Mouse (Mus musculus) midbrain, embryonic 14.5 days (tissue): ENCODE measurements around the gene Rab3a. TPM values are rescaled to one million over a fixed set of nuclear protein-coding genes. Genes with fewer than 3 reads are reported as not detected.

Source experiments
- ATAC-seq: fragments of 200-750 bp; cut with Nextera tagmentation; 2 replicates; pipeline ENCODE4 v1.8.0; 2017; ENCODE audit warnings: moderate number of reproducible peaks, moderate library complexity; ENCODE audit not compliant: low FRiP score, low TSS enrichment
- DNase-seq: peaks from one replicate; pipeline ENCODE4 v3.0.0-alpha.2; 2015
- H3K27ac ChIP-seq: fragments of 300-500 bp; sonication (generic); replicated peaks from 2 replicates; pipeline ENCODE4 v1.5.1; 2014; ENCODE audit warnings: mild to moderate bottlenecking, low read depth, low read length, moderate library complexity
- H3K27me3 ChIP-seq: fragments of 300-500 bp; sonication (generic); 2 replicates; pipeline ENCODE4 v1.6.1; 2014; ENCODE audit warnings: low read length, control low read depth, mixed read lengths; ENCODE audit not compliant: control insufficient read depth, insufficient read depth
- H3K36me3 ChIP-seq: fragments of 300-500 bp; sonication (generic); 2 replicates; pipeline ENCODE4 v1.6.1; 2014; ENCODE audit warnings: low read length, control low read depth; ENCODE audit not compliant: control insufficient read depth, insufficient read depth
- H3K4me1 ChIP-seq: fragments of 300-500 bp; sonication (generic); 2 replicates; pipeline ENCODE4 v1.6.1; 2014; ENCODE audit warnings: mild to moderate bottlenecking, antibody characterized with exemption, low read length, control low read depth; ENCODE audit not compliant: control insufficient read depth, insufficient read depth
- H3K4me2 ChIP-seq: fragments of 300-500 bp; sonication (generic); 2 replicates; pipeline ENCODE4 v1.6.1; 2014; ENCODE audit warnings: mild to moderate bottlenecking, low read length, moderate library complexity
- H3K4me3 ChIP-seq: fragments of 300-500 bp; sonication (generic); replicated peaks from 2 replicates; pipeline ENCODE4 v1.5.1; 2014; ENCODE audit warnings: low read depth, low read length
- H3K9ac ChIP-seq: fragments of 300-500 bp; sonication (generic); replicated peaks from 2 replicates; pipeline ENCODE4 v1.6.1; 2014; ENCODE audit warnings: mild to moderate bottlenecking, low read length, moderate library complexity
- H3K9me3 ChIP-seq: fragments of 300-500 bp; sonication (generic); 2 replicates; pipeline ENCODE4 v1.6.1; 2016; ENCODE audit warnings: low read length, control low read depth, mixed read lengths; ENCODE audit not compliant: control insufficient read depth
- WGBS: fragments of 180-500 bp; shearing (Covaris S2); extraction: QIAGEN DNeasy Blood & Tissue Kit; methylation state at CpG from one replicate; pipeline ENCODE4 v1.1.7; 2014; 5-methylcytosine and 5-hydroxymethylcytosine counted together
- polyA plus RNA-seq: library from polyadenylated mRNA; unstranded; fragments of >200 nt; fragmentation: Nextera tagmentation; extraction: Ambion mirVana; gene quantifications from 2 replicates; pipeline ENCODE4 v1.2.1, GENCODE M21; 2014

Gene Rab3a
- polyA plus RNA-seq, 1 experiment from 2014 or later = 407 TPM

DNA sequence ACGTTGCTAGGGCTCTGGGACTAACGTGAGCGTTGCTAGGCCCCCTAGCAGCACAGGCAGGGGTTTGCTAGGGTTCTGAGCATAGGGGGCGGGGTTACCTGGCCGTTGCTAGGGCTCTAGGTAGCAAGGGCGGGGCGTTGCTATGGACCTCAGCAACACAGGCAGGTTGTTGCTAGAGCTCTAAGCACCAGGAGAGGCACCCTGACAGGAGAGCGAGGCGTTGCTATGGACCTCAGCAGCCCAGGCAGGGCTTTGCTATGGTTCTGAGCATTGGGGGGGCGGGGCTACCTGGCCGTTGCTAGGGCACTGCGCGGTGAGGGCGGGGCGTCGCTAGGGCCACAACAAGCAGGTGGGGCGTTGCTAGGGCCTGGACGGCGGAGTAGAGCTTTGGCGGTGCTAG lies 38.2 kb downstream of the Rab3a start:
- 0% methylated on average over 20 of the region's 20 CpGs for WGBS
- no peaks in the 10 kb centered on the region for H3K27me3 ChIP-seq
- peaks cover 15% of the 10 kb centered on the region for H3K36me3 ChIP-seq
- H3K4me1 ChIP-seq = peaks cover 28% of the 10 kb centered on the region
- DNase-seq (no peak), ATAC-seq (no peak; the same call in 1 of the 2 replicates)
- no peaks in the 10 kb centered on the region for H3K9me3 ChIP-seq
- peak overlapping the region; percentile 81 for H3K4me2 ChIP-seq
- peak overlapping the region; percentile 87 for H3K27ac ChIP-seq
- H3K9ac ChIP-seq = peak overlapping the region; percentile 61
- H3K4me3 ChIP-seq = peak overlapping the region; percentile 51

GRCm38 (mm10) chr8:70794215-70794614 lies 39.7 kb downstream of the Rab3a start:
- H3K36me3 ChIP-seq = peaks cover 1% of the 10 kb centered on the region; the same call in 1 of the 2 replicates
- H3K4me1 ChIP-seq = peaks cover 35% of the 10 kb centered on the region
- H3K27me3 ChIP-seq = peaks cover 11% of the 10 kb centered on the region
- no peak overlapping the region for H3K4me3 ChIP-seq
- ATAC-seq (no peak), DNase-seq (no peak)
- H3K4me2 ChIP-seq = no peak overlapping the region
- no peak overlapping the region for H3K27ac ChIP-seq
- no peaks in the 10 kb centered on the region for H3K9me3 ChIP-seq
- H3K9ac ChIP-seq = no peak overlapping the region
- 84% methylated on average over 2 of the region's 2 CpGs for WGBS

DNA sequence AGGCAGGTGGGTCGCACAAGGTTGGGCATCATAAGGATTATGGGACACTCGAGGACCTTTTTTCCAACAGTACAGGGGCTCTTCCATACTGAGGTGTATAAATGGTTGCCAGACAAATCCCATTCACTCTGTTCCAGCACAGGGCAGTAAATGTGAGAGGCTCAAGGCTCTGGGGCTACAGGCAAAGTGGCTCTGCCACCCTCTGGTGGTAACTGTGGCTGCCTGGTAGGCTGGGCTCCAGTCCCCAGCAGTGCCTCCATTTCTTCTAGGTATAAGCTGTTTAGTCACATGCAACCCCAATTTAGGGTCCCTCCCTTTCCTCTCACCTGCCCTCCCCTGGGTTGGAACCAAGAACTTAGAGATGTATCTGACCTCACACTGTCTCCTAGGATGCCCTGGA lies 40.9 kb downstream of the Rab3a start:
- 90% methylated on average over 2 of the region's 2 CpGs for WGBS
- H3K4me1 ChIP-seq = peaks cover 35% of the 10 kb centered on the region
- DNase-seq (no peak), ATAC-seq (no peak)
- H3K27ac ChIP-seq = no peak overlapping the region
- H3K4me2 ChIP-seq = no peak overlapping the region
- no peaks in the 10 kb centered on the region for H3K36me3 ChIP-seq
- no peak overlapping the region for H3K4me3 ChIP-seq
- no peak overlapping the region for H3K9ac ChIP-seq
- H3K27me3 ChIP-seq = peaks cover 19% of the 10 kb centered on the region
- H3K9me3 ChIP-seq = no peaks in the 10 kb centered on the region

GRCm38 (mm10) chr8:70796403-70797080 lies 42.1 kb downstream of the Rab3a start:
- ATAC-seq (no peak), DNase-seq (no peak)
- peaks cover 19% of the 10 kb centered on the region for H3K27me3 ChIP-seq

DNA sequence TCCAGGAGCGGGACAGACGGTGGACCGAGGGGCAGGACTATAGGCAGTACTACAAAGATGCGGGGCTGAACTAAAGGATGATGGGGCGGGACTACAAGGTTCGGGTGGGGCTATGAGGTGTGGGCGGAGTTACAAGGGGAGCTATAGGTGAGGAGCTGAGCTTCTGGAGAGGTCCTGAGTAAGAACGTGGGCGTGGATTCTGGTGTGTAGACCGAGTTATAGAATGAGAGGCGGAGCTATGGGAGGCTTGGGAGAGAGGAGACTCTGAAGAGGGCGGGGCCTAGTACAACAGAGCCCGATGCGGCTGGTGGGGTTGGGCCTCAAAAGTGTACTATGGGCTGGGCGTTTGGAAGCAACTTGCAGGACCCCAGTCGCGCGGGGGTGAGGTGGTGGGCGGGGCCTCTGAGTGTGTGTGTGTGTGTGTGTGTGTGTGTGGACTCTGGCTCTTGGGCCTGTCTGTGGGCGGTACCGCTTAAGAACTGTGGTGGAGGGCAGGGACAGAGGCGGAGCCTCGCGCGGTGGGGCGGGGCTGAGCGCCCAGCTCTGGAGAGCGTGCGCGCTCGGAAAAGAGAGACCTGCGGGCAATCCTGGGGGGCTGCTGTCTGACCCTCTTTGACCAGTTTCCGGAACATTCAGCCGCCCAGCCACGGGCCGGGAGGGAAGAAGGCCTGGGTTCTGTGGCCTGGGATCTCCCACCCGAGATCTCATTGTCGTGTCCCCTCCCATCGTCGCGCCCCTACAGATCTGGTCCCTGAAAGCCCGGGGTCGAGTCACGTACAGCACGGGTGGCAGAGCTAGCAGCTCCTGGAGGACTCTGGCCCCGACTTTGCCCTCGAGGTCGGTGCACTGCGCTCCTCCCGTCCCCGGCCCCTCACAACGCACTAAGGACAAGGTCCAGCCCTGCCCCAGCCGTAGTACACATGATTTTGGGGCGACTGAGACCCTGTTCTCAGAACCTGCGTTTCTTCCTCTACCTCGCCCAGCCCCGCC lies 42.9 kb downstream of the Rab3a start:
- peaks cover 24% of the 10 kb centered on the region for H3K4me1 ChIP-seq
- 0 out of 2 replicates have a peak overlapping the region, but pooled peaks have one; percentile 26 for H3K27ac ChIP-seq
- peak overlapping the region; percentile 62 for H3K9ac ChIP-seq
- peak overlapping the region; percentile 49 for H3K4me3 ChIP-seq
- H3K9me3 ChIP-seq = no peaks in the 10 kb centered on the region
- H3K27me3 ChIP-seq = peaks cover 19% of the 10 kb centered on the region
- ATAC-seq (peak; percentile 84), DNase-seq (peak; percentile 91)
- WGBS = 1% methylated on average over 56 of the region's 57 CpGs
- H3K4me2 ChIP-seq = peak overlapping the region; percentile 89
- H3K36me3 ChIP-seq = no peaks in the 10 kb centered on the region

More at GRCm38 (mm10) chr8:70796403-70797080, 42.1 kb downstream of the Rab3a start:
- Histone ChIP-seq H3K4me3 (peak overlapping the region; percentile 49), H3K9me3 (no peaks in the 10 kb centered on the region), H3K4me1 (peaks cover 27% of the 10 kb centered on the region), H3K27ac (peak overlapping the region; percentile 26; the same call in 1 of the 2 replicates), H3K36me3 (no peaks in the 10 kb centered on the region), H3K4me2 (peak overlapping the region; percentile 89), H3K9ac (peak overlapping the region; percentile 62)
- 1% methylated on average over 54 of the region's 54 CpGs for whole genome bisulfite sequencing

DNA sequence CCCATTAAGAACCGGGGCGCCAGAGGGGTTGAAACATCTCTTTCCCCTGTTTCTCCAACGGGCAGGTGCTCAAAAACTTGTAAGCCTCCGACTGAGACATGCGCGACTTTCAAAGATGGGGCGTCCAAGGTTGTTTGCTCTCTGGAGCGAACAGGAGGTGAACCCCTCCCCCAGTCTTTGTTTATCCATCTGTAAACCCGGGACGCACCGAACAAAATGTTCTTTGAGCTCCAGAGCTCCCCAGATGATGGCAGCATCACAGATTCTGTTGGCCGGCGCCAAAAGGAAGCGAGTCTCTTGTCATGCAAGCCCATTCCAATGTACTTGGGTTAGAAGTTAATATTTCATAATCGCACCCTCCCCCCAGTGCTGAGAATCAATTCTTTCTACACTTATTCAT lies 43.8 kb downstream of the Rab3a start:
- ATAC-seq (no peak), DNase-seq (peak; percentile 45)
- H3K9me3 ChIP-seq = no peaks in the 10 kb centered on the region
- H3K4me3 ChIP-seq = peak overlapping the region; percentile 49
- peak overlapping the region; percentile 89 for H3K4me2 ChIP-seq
- 11% methylated on average over 15 of the region's 15 CpGs for WGBS
- H3K27ac ChIP-seq = no peak overlapping the region
- peak overlapping the region; percentile 62; the same call in 1 of the 2 replicates for H3K9ac ChIP-seq
- no peaks in the 10 kb centered on the region for H3K36me3 ChIP-seq
- peaks cover 16% of the 10 kb centered on the region for H3K4me1 ChIP-seq
- peaks cover 25% of the 10 kb centered on the region for H3K27me3 ChIP-seq

GRCm38 (mm10) chr8:70800648-70801047 lies 46.2 kb downstream of the Rab3a start:
- peaks cover 42% of the 10 kb centered on the region for H3K27me3 ChIP-seq
- DNase-seq (no peak), ATAC-seq (no peak)
- H3K4me2 ChIP-seq = no peak overlapping the region
- no peak overlapping the region for H3K9ac ChIP-seq
- 46% methylated on average over 10 of the region's 10 CpGs for WGBS
- H3K27ac ChIP-seq = no peak overlapping the region
- no peak overlapping the region for H3K4me3 ChIP-seq
- no peaks in the 10 kb centered on the region for H3K9me3 ChIP-seq
- no peaks in the 10 kb centered on the region for H3K36me3 ChIP-seq
- peaks cover 24% of the 10 kb centered on the region for H3K4me1 ChIP-seq

DNA sequence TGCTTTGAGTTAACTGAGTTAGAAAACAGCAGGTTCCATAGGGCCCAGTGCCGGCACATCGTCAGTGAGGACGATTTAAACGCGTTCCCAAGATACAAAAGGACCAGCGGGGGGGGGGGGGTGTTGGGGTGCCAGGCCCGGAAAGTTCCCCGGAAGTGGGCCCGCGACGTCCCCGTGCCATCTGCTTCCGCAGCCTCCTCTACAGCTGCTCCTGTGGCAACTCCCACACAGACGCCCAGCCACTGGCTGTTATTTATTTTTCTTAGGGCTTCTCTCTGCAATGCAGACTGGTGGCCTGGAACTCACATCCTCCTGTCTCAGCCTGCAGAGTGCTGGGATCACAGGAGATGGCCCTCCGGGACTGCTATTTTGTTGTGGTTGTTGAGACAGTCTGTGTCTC lies 46.7 kb downstream of the Rab3a start:
- Histone ChIP-seq H3K4me3 (no peak overlapping the region), H3K9me3 (no peaks in the 10 kb centered on the region), H3K9ac (no peak overlapping the region), H3K4me2 (no peak overlapping the region), H3K36me3 (no peaks in the 10 kb centered on the region), H3K27ac (no peak overlapping the region), H3K4me1 (peaks cover 24% of the 10 kb centered on the region), H3K27me3 (peaks cover 45% of the 10 kb centered on the region)
- no peak for ATAC-seq
- whole genome bisulfite sequencing = 35% methylated on average over 15 of the region's 15 CpGs
- DNase-seq = no peak
